Mouse (Mus musculus): ENCODE data around the gene Gm2381. TPM values are rescaled to one million over a fixed set of nuclear protein-coding genes. Genes with fewer than 3 reads are reported as not detected.
"Not testable (repeated sequence)": the region's sequence is repeated elsewhere in the genome, so short reads cannot be mapped to it uniquely, and the experiment has no call there.

Gene Gm2381
- polyA plus RNA-seq (2015; fragmentation: Nextera tagmentation; extraction: Ambion mirVana), result not detected in 2 replicates

GRCm38 (mm10) chr7:42866801-42867458, at the start of gene Gm2381:
Gene Gm2381, minus strand, starts transcription at chr7:42867234.
- H3K4me3 ChIP-seq (ENCODE audit: low read depth, low read length); H3K27ac ChIP-seq (ENCODE audit: low read depth, low read length); ATAC-seq; H3K9me3 ChIP-seq (ENCODE audit: control insufficient read depth); H3K27me3 ChIP-seq (replicated peaks; ENCODE audit: control insufficient read depth, insufficient read depth, low read length); H3K9ac ChIP-seq (ENCODE audit: low read depth, low read length); H3K4me2 ChIP-seq (replicated peaks; ENCODE audit: low read depth); H3K4me1 ChIP-seq (replicated peaks; ENCODE audit: control insufficient read depth, insufficient read depth, low read length); H3K36me3 ChIP-seq (ENCODE audit: control insufficient read depth, insufficient read depth): not testable (repeated sequence)
- 75% methylated on average over 8 of the region's 8 CpGs for WGBS

DNA sequence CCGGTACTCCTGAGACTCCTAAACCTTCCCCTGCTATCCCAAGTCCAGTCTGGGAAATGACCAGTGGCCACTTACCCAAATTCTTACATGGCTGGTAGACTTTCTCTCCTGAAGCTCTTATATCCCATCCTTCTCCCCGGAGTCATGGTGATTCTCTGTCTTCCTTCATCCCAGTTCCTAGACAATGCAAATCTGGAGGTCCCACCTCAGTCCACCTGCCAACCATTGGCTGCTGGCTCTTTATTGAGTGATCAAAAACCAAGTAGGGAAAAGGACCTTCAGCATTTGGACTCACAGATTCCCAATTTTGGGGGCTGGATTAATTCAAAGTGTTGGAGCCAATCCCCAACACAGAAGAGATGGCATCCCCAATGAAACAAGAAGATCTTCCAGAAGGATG, 31.0 kb upstream of the Gm2381 start:
- not testable (repeated sequence) for H3K27ac ChIP-seq (ENCODE audit: low read depth, low read length); H3K9ac ChIP-seq (ENCODE audit: low read depth, low read length); H3K4me2 ChIP-seq (replicated peaks; ENCODE audit: low read depth); H3K27me3 ChIP-seq (replicated peaks; ENCODE audit: control insufficient read depth, insufficient read depth, low read length); ATAC-seq; H3K9me3 ChIP-seq (ENCODE audit: control insufficient read depth); H3K36me3 ChIP-seq (ENCODE audit: control insufficient read depth, insufficient read depth); H3K4me1 ChIP-seq (replicated peaks; ENCODE audit: control insufficient read depth, insufficient read depth, low read length); H3K4me3 ChIP-seq (ENCODE audit: low read depth, low read length)
- WGBS, result 88% methylated on average over 2 of the region's 2 CpGs

- WGBS, result 39% methylated on average over 23 of the region's 23 CpGs
- Histone ChIP-seq H3K4me2 (replicated peaks; ENCODE audit: low read depth) (no peak overlapping the region), H3K9ac (ENCODE audit: low read depth, low read length) (no peak overlapping the region), H3K4me3 (ENCODE audit: low read depth, low read length) (no peak overlapping the region), H3K9me3 (ENCODE audit: control insufficient read depth) (no peaks in the 10 kb centered on the region), H3K27ac (ENCODE audit: low read depth, low read length) (no peak overlapping the region), H3K27me3 (replicated peaks; ENCODE audit: control insufficient read depth, insufficient read depth, low read length) (no peaks in the 10 kb centered on the region), H3K36me3 (ENCODE audit: control insufficient read depth, insufficient read depth) (no peaks in the 10 kb centered on the region), H3K4me1 (replicated peaks; ENCODE audit: control insufficient read depth, insufficient read depth, low read length) (no peaks in the 10 kb centered on the region)
- no peak for TF ChIP-seq CTCF (IDR thresholded peaks at IDR 0.05; ENCODE audit: low read depth)
- no peak for ATAC-seq
Measured at GRCm38 (mm10) chr7:42878090-42878489, 11.1 kb upstream of the Gm2381 start.

DNA sequence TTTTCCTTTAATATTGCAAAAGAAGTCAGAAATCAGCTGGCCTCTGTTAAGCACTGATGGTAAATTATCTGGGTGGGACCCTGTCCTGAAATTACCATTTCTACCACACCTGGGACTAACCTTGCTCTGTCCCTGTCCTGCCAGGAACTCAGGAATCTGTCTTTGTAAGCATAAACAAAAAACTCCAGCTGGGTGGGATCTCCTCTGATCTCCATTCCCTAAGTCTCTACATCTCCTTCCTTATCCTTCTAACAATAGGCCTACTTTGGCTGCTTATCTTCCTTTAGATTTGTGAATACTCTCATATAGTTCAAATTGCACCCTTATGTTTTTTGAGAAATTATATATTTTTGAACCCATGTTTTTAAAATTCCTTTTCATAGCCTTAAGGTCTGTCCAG, 28.7 kb downstream of the Gm2381 start:
- ATAC-seq; H3K36me3 ChIP-seq (ENCODE audit: control insufficient read depth, insufficient read depth); H3K4me3 ChIP-seq (ENCODE audit: low read depth, low read length); H3K9me3 ChIP-seq (ENCODE audit: control insufficient read depth); H3K4me2 ChIP-seq (replicated peaks; ENCODE audit: low read depth); H3K9ac ChIP-seq (ENCODE audit: low read depth, low read length); H3K27me3 ChIP-seq (replicated peaks; ENCODE audit: control insufficient read depth, insufficient read depth, low read length); H3K4me1 ChIP-seq (replicated peaks; ENCODE audit: control insufficient read depth, insufficient read depth, low read length); H3K27ac ChIP-seq (ENCODE audit: low read depth, low read length): not testable (repeated sequence)

GRCm38 (mm10) chr7:42832221-42832620, 34.8 kb downstream of the Gm2381 start:
- no peak overlapping the region for H3K9ac ChIP-seq (ENCODE audit: low read depth, low read length)
- no peak for TF ChIP-seq CTCF (IDR thresholded peaks at IDR 0.05; ENCODE audit: low read depth)
- 86% methylated on average over 3 of the region's 3 CpGs for WGBS
- no peaks in the 10 kb centered on the region for H3K4me1 ChIP-seq (replicated peaks; ENCODE audit: control insufficient read depth, insufficient read depth, low read length)
- H3K4me2 ChIP-seq (replicated peaks; ENCODE audit: low read depth), result no peak overlapping the region
- no peak for ATAC-seq
- H3K4me3 ChIP-seq (ENCODE audit: low read depth, low read length), result no peak overlapping the region
- no peaks in the 10 kb centered on the region for H3K9me3 ChIP-seq (ENCODE audit: control insufficient read depth)
- H3K36me3 ChIP-seq (ENCODE audit: control insufficient read depth, insufficient read depth), result no peaks in the 10 kb centered on the region
- H3K27me3 ChIP-seq (replicated peaks; ENCODE audit: control insufficient read depth, insufficient read depth, low read length), result no peaks in the 10 kb centered on the region
- H3K27ac ChIP-seq (ENCODE audit: low read depth, low read length), result no peak overlapping the region

GRCm38 (mm10) chr7:42793425-42793824, 73.6 kb downstream of the Gm2381 start, which contains the start of gene Vmn2r62:
Gene Vmn2r62, minus strand, starts transcription at chr7:42793525.
- H3K27me3 ChIP-seq (replicated peaks; ENCODE audit: control insufficient read depth, insufficient read depth, low read length); H3K4me1 ChIP-seq (replicated peaks; ENCODE audit: control insufficient read depth, insufficient read depth, low read length); H3K36me3 ChIP-seq (ENCODE audit: control insufficient read depth, insufficient read depth); H3K27ac ChIP-seq (ENCODE audit: low read depth, low read length); H3K9ac ChIP-seq (ENCODE audit: low read depth, low read length); H3K4me2 ChIP-seq (replicated peaks; ENCODE audit: low read depth); H3K4me3 ChIP-seq (ENCODE audit: low read depth, low read length); ATAC-seq; H3K9me3 ChIP-seq (ENCODE audit: control insufficient read depth): not testable (repeated sequence)
- WGBS, result no CpG with 5 or more reads among the region's 1 CpGs

Other genes with a start within 250 kb of the Gm2381 start
- gene Zfp976, start 224.6 kb downstream of the Gm2381 start, polyA plus RNA-seq (2015; fragmentation: Nextera tagmentation; extraction: Ambion mirVana), result 0.84 and 0.94 TPM in 2 replicates
- 2.4 and 2.5 TPM in 2 replicates for gene Zfp975, start 174.5 kb downstream of the Gm2381 start, polyA plus RNA-seq (2015; fragmentation: Nextera tagmentation; extraction: Ambion mirVana)
- gene Gm17067, start 140.2 kb downstream of the Gm2381 start, polyA plus RNA-seq (2015; fragmentation: Nextera tagmentation; extraction: Ambion mirVana), result not detected in 2 replicates
- not detected in 2 replicates for gene Vmn2r62, start 73.7 kb downstream of the Gm2381 start, polyA plus RNA-seq (2015; fragmentation: Nextera tagmentation; extraction: Ambion mirVana)
- not detected in 2 replicates for gene Vmn2r63, start 66.6 kb upstream of the Gm2381 start, polyA plus RNA-seq (2015; fragmentation: Nextera tagmentation; extraction: Ambion mirVana)
- gene Gm9268, start 151.5 kb upstream of the Gm2381 start, polyA plus RNA-seq (2015; fragmentation: Nextera tagmentation; extraction: Ambion mirVana), result not detected in 2 replicates
- not detected in 2 replicates for gene Zfp936, start 247.0 kb upstream of the Gm2381 start, polyA plus RNA-seq (2015; fragmentation: Nextera tagmentation; extraction: Ambion mirVana)